Mouse (Mus musculus) ES-E14 (cell line): ENCODE measurements around the gene Thtpa.

Source experiments
- CHD2 ChIP-seq: IDR thresholded peaks from 2 replicates; pipeline ENCODE4 v1.6.1; 2014; ENCODE audit warnings: mild to moderate bottlenecking, low read depth, low read length, inconsistent platforms
- ZNF384 ChIP-seq: IDR thresholded peaks from 2 replicates; pipeline ENCODE4 v1.6.1; 2012; ENCODE audit warnings: low read depth, low read length, inconsistent platforms

DNA sequence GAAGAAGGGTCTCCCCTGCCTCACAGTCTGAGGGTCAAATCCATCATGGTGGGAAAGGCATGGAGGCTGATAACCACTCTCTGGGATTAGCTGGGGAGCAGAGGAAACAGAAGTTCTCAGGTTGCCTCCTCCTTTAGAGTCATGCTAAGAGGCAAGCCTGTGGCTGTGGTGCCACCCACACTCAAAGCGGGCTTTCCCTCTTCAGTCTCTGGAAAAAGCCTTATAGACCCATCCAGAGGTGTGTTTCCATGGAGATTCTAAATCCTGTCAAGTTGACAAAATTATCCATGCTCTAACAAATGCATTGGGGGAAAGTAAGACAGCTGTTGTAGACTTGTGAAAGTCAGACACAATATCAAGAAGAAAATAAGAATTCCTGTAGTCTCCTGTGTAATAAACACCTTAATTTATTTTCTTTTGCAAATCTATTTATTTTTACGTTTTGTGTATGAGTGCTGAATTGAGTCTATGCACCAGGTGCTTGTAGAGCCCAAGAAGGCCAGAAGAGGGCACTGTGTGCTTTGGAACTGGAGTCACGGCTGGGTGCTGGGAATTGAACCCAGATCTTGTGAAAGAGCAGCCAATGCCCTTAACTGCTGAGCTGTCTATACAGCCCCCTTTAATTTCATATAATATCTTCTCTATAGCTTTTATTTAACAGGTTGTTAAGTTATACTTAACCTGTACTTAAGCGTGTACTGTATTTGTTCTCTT, 25.0 kb downstream of the Thtpa start:
- TF ChIP-seq ZNF384: no peak
- TF ChIP-seq CHD2: no peak
